Mouse (Mus musculus): ENCODE data around the gene Sox14. TPM values are rescaled to one million over a fixed set of nuclear protein-coding genes. Genes with fewer than 3 reads are reported as not detected.

Sox14 gene
- not detected for total RNA-seq (2021)
- long read RNA-seq, experiment 1 = 0 reads
- long read RNA-seq, experiment 2 = 0 reads

GRCm38 (mm10) chr9:99875618-99876372 is at the start of gene Sox14:
Sox14 (minus strand) TSS chr9:99876170.
- no peak for DNase-seq

- DNase-seq = no peak
Measured at GRCm38 (mm10) chr9:99879311-99879710, 3.3 kb upstream of the Sox14 start.

- DNase-seq = no peak
Measured at GRCm38 (mm10) chr9:99878588-99878987, 2.6 kb upstream of the Sox14 start.

DNA sequence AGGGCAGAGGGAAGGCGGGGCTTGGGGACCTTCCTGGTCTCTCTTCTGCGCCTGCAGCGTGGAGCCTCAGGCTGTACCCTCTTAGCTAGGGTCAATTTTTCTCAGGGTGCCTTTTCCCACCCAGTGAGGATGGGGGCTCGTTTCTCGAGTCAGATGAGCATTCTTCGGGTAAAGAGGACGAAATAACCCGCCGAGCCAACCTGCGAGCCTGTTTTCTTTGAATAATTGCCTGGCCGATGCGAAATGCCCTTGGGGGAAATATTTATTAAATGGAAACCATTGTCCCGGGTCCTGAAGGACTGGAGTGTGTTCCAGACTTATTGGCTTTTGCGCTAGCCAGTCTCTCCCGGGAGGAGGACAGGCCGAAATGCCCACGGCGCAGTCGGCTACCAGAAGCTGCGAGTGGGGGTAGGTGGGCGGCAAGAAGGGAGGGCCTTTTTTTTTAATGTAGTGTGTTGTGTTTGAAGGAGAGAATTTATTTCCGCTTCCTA is 1.1 kb upstream of the Sox14 start:
- DNase-seq = no peak

DNA sequence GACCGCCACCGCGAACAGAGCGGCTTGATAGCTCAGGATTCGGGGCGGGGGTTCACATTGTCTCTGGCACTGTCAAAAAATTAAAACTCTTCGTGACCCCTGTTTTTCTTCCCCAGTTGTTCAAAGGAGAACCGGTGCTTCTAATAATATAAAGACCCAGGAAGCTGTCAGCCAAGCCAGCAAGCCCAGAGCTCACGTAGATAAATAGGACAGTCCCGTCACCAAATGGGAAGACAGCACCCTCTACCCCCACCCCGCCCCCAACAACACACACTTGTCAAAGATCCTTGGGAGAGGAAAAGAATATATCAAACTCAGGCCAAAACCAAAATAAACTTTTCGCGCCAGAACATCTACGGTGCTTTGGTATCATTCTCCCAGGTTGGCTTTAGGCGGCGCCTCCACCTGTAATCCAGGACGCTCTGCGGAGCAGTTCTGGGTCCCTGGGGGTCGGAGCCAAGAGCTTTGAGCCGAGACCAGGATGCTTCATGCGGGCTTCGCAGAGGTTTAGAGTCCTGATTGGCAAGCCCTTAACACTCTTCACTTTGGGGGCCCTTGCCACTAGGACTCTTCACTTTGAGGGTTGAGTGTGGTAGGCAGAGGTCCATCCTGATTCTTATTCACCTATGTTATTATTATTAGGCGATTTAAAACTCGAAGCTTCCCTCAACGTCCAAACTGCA is 544 bp upstream of the Sox14 start:
- DNase-seq = no peak

GRCm38 (mm10) chr9:99874735-99875617 is 994 bp downstream of the Sox14 start:
- no peak for DNase-seq

DNA sequence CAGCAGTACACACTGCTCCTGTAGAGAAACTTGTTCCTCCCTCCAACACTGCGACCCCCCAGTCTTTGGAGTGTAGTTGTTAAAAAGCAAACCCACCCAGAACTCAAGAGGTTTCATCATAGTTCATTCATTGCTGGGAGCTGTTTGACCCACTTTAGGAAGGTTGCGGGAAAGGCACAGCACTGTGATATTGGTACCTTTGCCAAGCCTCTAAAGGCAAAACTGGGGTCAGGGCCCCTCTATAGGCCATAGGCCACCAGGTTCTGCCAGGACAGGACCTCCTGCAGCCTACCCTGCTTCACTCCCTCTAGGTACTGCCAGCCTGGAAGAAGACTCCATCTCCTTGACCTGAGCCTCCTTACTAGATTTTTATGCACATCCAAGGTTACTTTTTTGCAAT is 2.2 kb downstream of the Sox14 start:
- DNase-seq = no peak

- DNase-seq = no peak
Measured at GRCm38 (mm10) chr9:99873116-99873620, 2.8 kb downstream of the Sox14 start.

GRCm38 (mm10) chr9:99872204-99873115 is 3.5 kb downstream of the Sox14 start:
- no peak for DNase-seq

DNA sequence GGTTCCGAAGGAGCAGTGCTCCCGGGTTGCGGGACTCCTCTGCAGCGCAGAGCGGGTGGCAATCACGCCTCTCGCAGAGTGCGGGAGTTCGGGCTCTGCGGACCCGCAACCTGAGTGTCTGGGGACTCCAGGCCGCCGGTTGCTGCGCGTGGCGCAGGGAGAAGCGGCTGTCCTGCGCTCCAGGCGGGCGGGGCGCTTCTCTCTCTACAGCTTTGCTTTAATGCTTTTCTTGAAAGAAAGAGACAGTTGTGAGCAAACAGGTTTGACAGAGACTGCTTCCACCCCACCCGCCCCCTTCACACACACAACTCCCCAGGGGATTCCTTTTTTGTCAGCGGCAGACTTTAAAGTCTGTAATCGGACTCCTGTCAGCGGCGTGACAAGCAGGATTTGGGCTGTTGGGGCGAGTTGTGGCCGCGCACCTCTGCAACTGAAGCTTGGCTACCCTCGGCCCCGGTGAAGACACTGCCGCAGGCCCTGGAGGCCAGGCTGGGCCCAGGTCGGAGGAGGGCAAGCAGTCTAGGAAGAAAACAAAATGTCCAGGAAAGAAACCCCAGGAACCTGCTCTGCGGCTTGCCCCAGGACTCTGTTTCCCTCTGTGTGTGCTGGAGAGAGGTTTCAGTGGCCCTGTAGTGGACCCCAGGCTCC is 4.3 kb downstream of the Sox14 start:
- DNase-seq = no peak

DNA sequence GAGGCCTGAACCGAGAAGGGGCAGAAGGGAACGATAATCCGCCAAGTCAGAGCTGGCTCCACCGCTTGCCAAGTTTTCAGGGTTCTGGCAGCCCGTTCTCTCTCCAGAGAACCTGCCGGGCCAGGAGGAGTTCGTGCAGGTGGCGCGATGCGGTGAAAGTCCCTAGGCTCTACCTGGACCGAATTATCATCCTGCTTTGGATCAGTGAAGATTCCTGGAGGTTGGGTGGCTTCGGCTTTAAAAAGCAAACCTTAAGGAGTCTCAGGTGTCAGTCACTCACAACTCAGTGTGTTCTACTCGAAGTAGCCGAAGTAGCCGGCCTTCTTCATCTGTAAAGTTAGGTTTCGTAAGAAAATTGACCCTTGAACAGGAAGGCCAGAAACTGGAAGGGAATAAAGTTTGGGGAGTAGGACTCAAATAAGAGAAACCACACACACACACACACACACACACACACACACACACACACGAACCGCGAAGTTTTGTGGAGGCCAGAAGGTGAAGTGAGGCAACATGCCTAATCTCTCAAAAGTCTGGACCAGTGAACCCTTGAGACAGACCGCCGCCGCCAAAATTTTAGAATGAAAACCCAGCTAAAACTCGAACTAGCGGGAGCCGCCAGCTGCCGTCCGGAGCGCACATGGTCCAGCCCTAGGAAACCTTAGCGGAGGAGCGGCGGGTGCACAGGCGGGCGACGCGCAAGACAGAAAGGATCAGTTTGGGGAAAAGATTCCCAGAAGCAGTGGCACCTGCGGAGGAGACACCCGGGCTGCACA is 5.0 kb downstream of the Sox14 start:
- no peak for DNase-seq

- DNase-seq = no peak
Measured at GRCm38 (mm10) chr9:99869936-99870779, 5.8 kb downstream of the Sox14 start.

DNA sequence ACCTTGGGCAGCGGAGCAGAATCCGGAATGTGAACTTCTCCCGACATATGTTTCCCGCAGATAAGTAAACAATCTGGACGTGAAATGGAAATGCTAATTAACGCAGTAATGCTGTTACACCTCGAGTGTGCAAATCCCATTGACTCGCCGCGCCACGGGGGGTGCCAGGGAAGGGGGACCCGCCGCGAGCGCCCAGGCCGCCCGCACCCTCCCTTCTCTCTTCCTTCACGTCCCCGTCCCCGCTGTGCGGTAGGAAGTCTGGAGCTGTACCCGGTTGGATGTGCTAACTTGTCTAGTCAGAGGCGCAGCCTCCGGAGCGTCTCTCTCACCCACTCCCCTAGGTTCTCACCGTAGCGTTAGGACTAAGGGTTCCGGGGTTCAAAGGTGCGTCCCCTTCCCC is 6.7 kb downstream of the Sox14 start:
- DNase-seq = no peak

- no peak for DNase-seq
Measured at GRCm38 (mm10) chr9:99868606-99869005, 7.4 kb downstream of the Sox14 start.

- no peak for DNase-seq
Measured at GRCm38 (mm10) chr9:99868054-99868453, 7.9 kb downstream of the Sox14 start.

DNA sequence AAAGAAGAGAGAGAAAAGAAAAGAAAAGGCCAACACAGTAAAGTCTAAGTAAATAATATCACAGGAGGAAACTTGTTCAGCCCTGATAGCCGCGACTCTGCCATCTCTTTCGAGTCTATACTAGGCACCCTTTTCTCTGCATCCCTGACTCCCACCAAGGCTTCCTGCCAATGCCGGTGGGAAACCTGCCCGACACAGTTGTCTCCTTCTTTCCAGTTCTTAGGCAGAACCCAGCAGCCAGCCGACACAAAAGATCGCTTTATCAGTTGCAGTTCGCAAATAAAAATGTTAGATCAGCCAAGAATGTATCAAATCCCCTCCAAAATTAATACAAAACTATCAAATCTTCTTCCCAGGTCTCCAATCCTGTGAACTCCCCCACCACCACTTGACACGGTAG is 13.0 kb downstream of the Sox14 start:
- DNase-seq = no peak

DNA sequence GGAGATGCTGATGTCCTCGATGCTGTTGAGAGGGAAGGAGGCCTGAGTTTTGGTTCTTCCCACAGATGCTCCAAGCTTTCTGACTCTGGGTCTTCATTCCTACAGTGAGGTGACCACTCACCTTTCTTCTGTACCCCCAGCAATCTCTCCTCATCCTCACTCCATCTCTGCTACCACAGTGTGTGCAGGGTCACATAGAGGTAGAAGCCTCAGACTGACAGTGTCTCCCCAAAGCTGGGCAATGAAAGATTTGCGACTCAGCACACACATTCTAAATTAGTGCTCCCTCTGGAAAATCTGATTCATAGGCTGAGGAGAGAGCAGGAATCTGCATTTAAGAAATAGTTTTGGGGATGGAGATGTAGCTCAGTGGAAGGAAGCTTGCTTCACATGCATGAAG is 21.5 kb downstream of the Sox14 start:
- no peak for DNase-seq

DNA sequence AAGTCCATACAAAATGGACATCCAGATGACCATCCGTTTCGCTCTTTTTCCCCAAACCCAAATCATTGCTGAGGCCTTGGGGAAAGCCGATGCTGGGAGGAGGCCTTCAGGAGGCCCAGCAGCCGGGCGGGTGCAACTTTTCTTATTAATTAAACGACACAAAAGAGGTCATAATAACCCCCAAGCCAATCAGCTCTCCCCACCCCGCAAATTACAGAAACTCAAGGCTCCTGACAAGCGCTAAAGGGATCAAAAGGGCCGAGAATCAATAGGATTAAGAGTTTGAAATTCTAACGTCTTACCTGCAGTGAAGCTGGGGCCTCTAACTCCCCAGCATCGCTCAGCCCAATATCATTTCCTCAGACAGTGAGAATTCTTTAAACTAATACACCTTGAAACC is 22.6 kb downstream of the Sox14 start:
- no peak for DNase-seq

DNA sequence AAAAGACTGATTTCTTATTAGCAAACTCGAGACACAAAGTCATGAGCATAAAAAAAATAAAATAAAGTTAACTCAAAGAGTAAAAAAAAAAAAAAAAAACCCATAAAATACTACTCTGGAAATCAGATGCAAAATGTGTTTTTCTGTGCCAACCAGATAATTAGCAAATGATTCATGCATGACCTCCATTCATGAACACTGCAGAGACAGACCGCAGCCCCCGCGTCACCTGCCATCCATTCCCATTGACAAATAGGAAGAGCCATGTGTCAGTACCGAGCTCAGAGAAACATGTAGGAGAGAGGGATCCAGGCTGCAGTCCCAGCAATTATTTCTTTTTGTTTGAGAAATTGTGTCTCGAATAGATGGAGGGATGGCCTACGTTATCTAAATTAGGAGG is 25.6 kb downstream of the Sox14 start:
- DNase-seq = no peak
